Mouse (Mus musculus): ENCODE measurements around the gene Hivep1. TPM values are rescaled to one million over a fixed set of nuclear protein-coding genes. Genes with fewer than 3 reads are reported as not detected.

The Hivep1 gene
- polyA plus RNA-seq, 1 experiment from 2014 or later = 2.0 TPM

DNA sequence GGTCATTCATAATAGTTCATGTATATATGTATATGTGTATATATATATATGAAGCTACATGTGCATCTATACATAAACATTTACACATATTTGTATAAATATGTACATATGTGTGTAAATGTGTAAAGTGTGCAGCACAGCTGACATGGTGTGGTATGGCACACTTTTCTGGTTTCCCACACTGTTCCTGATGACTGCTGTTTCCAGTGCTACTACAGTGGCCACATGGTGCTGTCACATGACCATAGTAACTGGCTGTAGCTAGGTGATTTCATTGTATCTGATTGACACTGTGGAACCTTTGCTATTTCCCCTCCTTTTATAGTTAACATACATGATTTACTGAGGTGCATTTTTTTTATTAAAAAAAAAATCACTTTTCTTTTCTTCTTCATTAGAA lies 45.3 kb downstream of the Hivep1 start:
- Histone ChIP-seq H3K4me1 (replicated peaks) (peaks cover 50% of the 10 kb centered on the region), H3K9ac (no peak overlapping the region), H3K27me3 (no peaks in the 10 kb centered on the region), H3K4me2 (no peak overlapping the region), H3K9me3 (replicated peaks) (no peaks in the 10 kb centered on the region), H3K27ac (replicated peaks) (no peak overlapping the region), H3K4me3 (replicated peaks) (no peak overlapping the region), H3K36me3 (replicated peaks) (0 out of 2 replicates have a peak, but pooled peaks cover 3% of the 10 kb centered on the region)
- no peak for ATAC-seq (ENCODE audit: insufficient read depth)

DNA sequence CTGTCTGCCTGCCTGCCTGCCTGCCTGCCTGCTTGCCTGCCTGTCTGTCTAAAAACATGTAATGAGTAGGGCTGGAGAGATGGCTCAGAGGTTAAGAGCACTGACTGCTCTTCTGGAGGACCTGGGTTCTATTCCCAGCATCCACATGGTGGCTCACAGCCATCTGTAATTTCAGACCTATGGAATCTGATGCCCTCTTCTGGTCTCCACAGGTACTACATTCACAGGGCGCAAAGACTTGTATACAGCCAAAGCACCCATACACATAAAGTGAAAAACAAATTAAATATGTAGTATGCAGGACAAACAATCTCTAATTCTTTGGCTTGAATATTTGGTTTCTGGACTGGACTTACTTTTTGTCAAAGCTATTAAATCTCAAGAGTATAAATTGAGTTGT lies 46.7 kb downstream of the Hivep1 start:
- Histone ChIP-seq H3K27me3 (no peaks in the 10 kb centered on the region), H3K9ac (no peak overlapping the region), H3K4me1 (replicated peaks) (peaks cover 52% of the 10 kb centered on the region), H3K9me3 (replicated peaks) (no peaks in the 10 kb centered on the region), H3K27ac (replicated peaks) (no peak overlapping the region), H3K4me2 (no peak overlapping the region), H3K36me3 (replicated peaks) (0 out of 2 replicates have a peak, but pooled peaks cover 3% of the 10 kb centered on the region), H3K4me3 (replicated peaks) (no peak overlapping the region)
- 89% methylated on average over 1 of the region's 1 CpGs for WGBS (ENCODE audit: insufficient replicate concordance)
- ATAC-seq (ENCODE audit: insufficient read depth) = no peak

DNA sequence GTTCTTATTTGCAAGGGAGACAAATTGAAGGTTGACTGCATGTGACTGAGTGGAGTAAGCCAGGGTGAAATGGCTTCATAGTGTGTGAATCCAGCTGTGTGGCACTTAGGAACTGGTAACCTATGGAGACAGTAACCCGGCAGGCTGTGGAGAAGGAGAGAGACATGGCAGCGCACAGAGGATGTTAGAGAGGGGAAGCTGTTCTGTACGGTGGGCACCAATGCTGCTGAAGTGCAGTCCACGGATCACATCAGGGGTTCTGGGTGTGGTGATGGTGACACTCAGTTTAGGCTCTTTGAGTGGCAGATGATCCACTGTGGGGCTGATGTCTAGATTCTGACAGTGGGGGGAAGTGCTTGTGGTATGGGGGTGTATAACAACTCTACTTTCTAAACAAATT lies 47.7 kb downstream of the Hivep1 start:
- no peak overlapping the region for H3K27ac ChIP-seq (replicated peaks)

DNA sequence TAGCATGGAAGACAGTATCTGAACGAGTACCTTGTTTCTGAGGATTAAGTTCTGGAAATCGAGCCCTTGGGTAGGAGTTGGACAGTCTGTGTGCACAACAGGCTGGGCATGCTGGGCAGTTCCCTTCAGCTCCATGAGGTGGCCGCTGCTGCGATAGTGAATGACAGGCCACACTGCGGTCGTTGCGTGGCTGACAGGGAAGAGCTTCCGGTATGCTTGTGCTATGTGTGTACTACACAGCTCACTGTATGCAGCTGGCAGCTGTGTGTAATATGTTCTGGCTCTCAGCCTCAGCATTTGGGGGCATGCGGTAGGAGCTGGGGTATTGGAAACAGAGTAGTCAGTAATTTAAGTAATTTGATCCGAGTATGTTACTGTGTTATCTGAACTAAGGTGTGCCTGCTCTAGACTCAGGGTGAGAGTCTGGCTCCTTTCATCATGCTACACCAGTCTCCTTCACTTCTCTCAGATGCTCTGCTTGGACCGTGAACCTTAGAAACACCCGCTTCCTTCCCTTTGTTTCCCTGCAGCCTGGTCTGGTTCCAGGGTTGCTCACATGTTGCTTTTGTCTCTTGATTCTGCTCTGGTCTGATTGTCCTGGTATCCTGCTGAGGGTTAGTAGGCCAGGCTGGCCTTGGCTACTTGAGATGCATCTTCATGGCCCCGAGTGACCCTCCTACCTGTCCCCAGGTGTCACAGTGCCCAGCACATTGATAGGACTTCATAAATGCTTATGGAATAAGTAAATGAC lies 49.8 kb downstream of the Hivep1 start:
- Histone ChIP-seq H3K36me3 (replicated peaks) (0 out of 2 replicates have a peak, but pooled peaks cover 3% of the 10 kb centered on the region), H3K27me3 (no peaks in the 10 kb centered on the region), H3K9ac (no peak overlapping the region), H3K4me2 (peak overlapping the region; percentile 39; the same call in 1 of the 2 replicates), H3K4me3 (replicated peaks) (no peak overlapping the region), H3K27ac (replicated peaks) (no peak overlapping the region), H3K9me3 (replicated peaks) (no peaks in the 10 kb centered on the region), H3K4me1 (replicated peaks) (peaks cover 37% of the 10 kb centered on the region)
- 23% methylated on average over 13 of the region's 13 CpGs for WGBS (ENCODE audit: insufficient replicate concordance)
- ATAC-seq (ENCODE audit: insufficient read depth) = 0 out of 2 replicates have a peak, but pooled peaks have one; percentile 47

More for the DNA sequence above, 47.7 kb downstream of the Hivep1 start:
- H3K4me1 ChIP-seq (replicated peaks) = peaks cover 45% of the 10 kb centered on the region
- no peak for ATAC-seq (ENCODE audit: insufficient read depth)
- H3K36me3 ChIP-seq (replicated peaks) = 0 out of 2 replicates have a peak, but pooled peaks cover 3% of the 10 kb centered on the region
- 59% methylated on average over 4 of the region's 4 CpGs for WGBS (ENCODE audit: insufficient replicate concordance)
- no peaks in the 10 kb centered on the region for H3K9me3 ChIP-seq (replicated peaks)
- no peak overlapping the region for H3K4me3 ChIP-seq (replicated peaks)
- no peak overlapping the region for H3K9ac ChIP-seq
- H3K27me3 ChIP-seq = no peaks in the 10 kb centered on the region
- H3K4me2 ChIP-seq = no peak overlapping the region

DNA sequence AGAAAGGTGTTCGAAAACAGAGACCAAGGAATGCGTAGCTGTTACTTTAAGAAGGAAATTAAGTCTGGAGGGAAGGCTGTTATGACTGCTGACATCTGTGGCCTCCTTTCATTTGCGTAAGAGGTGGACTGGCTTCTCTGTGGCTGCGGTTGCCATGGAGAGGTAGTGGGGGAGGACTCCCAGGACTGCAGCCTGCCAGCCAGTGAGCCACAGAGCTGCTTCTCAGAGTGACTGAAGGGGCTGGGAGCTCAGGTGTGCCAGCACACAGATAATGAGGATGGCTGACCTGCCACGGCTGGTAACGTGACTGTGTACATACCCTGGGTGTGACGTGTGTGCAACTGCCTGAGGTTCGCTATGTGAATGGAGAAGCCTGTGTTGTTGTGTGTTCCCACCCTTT lies 51.2 kb downstream of the Hivep1 start:
- Histone ChIP-seq H3K36me3 (replicated peaks) (0 out of 2 replicates have a peak, but pooled peaks cover 3% of the 10 kb centered on the region), H3K27ac (replicated peaks) (no peak overlapping the region; the same call in 1 of the 2 replicates), H3K4me1 (replicated peaks) (peaks cover 34% of the 10 kb centered on the region), H3K9ac (no peak overlapping the region; the same call in 1 of the 2 replicates), H3K9me3 (replicated peaks) (no peaks in the 10 kb centered on the region), H3K4me3 (replicated peaks) (no peak overlapping the region), H3K4me2 (peak overlapping the region; percentile 54), H3K27me3 (no peaks in the 10 kb centered on the region)
- ATAC-seq (ENCODE audit: insufficient read depth) = peak; percentile 54; the same call in 1 of the 2 replicates
- 15% methylated on average over 8 of the region's 8 CpGs for WGBS (ENCODE audit: insufficient replicate concordance)

DNA sequence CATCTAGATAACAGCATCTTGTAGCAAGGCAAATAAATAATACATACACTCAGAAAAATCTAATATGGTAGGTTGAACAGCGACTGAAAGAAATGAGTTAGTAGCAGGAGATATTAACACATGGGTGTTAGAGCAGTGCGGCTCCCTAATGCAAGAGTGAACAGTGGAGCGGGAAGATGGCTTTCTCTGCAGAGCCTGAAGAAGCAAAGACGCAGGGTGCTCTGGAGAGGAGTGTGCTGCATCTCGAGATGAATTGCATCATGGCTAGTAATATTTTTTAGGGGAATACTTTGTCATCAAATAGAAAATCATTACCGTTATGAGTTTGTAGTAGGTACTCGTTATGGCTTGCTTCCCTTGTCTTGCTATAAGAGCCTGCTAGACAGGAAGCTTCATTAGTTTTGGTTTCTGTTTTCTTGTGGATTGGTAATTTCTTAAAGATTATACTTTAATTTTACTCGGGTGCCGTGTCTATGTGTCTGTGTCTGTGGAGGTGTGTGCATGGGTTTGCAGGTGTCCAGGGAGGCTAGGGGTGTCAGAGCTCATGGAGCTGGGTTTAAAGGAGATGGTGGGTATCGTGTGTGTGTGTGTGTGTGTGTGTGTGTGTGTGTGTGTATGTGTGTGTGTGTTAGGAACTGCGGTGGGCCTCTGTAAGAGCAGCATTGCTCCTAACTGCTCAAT lies 51.8 kb downstream of the Hivep1 start:
- H3K9me3 ChIP-seq (replicated peaks) = no peaks in the 10 kb centered on the region
- peaks cover 34% of the 10 kb centered on the region for H3K4me1 ChIP-seq (replicated peaks)
- no peak overlapping the region for H3K27ac ChIP-seq (replicated peaks)
- peak overlapping the region; percentile 54 for H3K4me2 ChIP-seq
- no peaks in the 10 kb centered on the region for H3K27me3 ChIP-seq
- ATAC-seq (ENCODE audit: insufficient read depth) = no peak
- no peaks in the 10 kb centered on the region for H3K36me3 ChIP-seq (replicated peaks)
- WGBS (ENCODE audit: insufficient replicate concordance) = 53% methylated on average over 11 of the region's 11 CpGs
- H3K9ac ChIP-seq = no peak overlapping the region
- 0 out of 2 replicates have a peak overlapping the region, but pooled peaks have one; percentile 10 for H3K4me3 ChIP-seq (replicated peaks)

DNA sequence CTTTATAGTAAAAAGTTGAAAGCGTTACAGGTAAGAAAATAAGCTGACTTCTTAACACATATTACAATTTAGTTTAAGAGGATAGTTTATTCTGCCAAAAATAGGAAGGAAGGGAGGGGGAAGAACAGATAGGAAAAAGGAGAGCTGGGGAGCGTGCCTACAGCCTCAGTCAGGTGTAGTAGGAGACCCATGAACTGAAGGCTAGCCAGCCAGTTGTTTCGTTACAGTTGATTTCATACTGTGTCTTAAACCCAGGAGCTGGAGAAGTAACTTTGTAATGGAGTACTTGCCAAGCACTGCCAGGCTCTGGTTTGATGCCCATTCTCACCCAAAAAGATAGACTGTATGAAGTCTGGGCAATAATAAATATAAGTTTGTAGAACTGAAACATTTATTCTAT lies 52.5 kb downstream of the Hivep1 start:
- WGBS (ENCODE audit: insufficient replicate concordance) = 61% methylated on average over 3 of the region's 3 CpGs
- no peak overlapping the region for H3K9ac ChIP-seq
- no peak overlapping the region for H3K4me2 ChIP-seq
- no peaks in the 10 kb centered on the region for H3K36me3 ChIP-seq (replicated peaks)
- H3K9me3 ChIP-seq (replicated peaks) = no peaks in the 10 kb centered on the region
- no peak overlapping the region for H3K4me3 ChIP-seq (replicated peaks)
- H3K4me1 ChIP-seq (replicated peaks) = peaks cover 34% of the 10 kb centered on the region
- H3K27ac ChIP-seq (replicated peaks) = no peak overlapping the region
- ATAC-seq (ENCODE audit: insufficient read depth) = no peak
- H3K27me3 ChIP-seq = no peaks in the 10 kb centered on the region

DNA sequence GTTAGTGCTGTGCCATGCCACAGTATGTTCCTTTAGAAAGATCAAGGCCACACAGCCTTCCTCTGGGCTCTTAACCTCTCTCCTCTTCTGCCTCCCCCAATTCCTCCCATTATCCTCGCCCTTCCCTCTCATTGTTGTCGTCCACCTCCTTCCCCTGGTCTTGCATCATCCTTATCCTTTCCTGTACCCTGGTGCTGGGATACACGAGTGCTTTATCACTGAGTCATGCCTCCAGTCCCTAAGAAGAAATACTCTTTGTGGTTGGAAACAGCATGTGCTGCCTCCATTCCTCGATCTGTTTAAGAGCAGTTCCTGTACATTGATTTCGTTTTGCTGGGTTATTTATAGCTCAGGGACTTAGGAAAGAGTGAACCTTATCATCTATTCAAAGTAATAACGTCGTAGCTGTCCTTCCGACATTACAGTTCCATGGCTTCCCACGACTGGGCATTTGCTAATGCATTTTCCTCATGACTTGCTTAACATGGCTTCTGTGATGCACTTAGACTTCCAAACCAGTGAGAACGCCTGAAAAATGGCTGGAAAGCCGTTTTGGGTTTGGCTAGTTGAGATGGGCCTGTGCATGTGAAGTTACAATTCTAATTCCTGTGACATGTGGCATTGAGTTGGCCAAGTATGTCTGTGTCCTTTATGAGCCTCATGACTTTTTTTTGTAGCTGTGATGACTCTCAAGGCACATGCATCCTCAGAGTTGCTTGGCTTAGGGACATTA lies 56.8 kb downstream of the Hivep1 start:
- Histone ChIP-seq H3K4me1 (replicated peaks) (peaks cover 5% of the 10 kb centered on the region; the same call in 1 of the 2 replicates), H3K27me3 (no peaks in the 10 kb centered on the region), H3K36me3 (replicated peaks) (no peaks in the 10 kb centered on the region), H3K27ac (replicated peaks) (no peak overlapping the region), H3K9me3 (replicated peaks) (no peaks in the 10 kb centered on the region), H3K4me2 (no peak overlapping the region), H3K4me3 (replicated peaks) (no peak overlapping the region), H3K9ac (no peak overlapping the region)
- no peak for ATAC-seq (ENCODE audit: insufficient read depth)
- 30% methylated on average over 11 of the region's 11 CpGs for WGBS (ENCODE audit: insufficient replicate concordance)

DNA sequence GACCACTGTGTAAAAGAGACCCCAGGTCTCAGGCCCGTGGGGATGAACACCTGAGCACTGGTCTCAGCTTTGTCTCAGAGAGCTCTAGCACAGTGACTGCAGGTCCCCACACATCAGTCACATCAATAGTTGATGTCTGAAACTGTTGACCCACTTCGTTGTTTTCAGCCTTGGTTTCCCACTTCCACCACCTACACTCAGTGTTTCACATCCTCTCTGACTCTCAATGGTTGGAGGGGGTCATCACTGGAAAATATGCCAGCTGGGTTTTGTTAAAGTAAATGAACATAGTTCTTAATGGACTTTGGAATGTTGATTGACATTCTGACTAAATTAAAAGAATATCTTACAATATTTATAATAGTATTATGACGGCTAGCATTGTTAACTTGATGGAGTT lies 58.6 kb downstream of the Hivep1 start:
- H3K9me3 ChIP-seq (replicated peaks) = no peaks in the 10 kb centered on the region
- H3K36me3 ChIP-seq (replicated peaks) = no peaks in the 10 kb centered on the region
- H3K4me2 ChIP-seq = no peak overlapping the region
- no peak overlapping the region for H3K4me3 ChIP-seq (replicated peaks)
- 69% methylated on average over 3 of the region's 3 CpGs for WGBS (ENCODE audit: insufficient replicate concordance)
- no peaks in the 10 kb centered on the region for H3K27me3 ChIP-seq
- H3K4me1 ChIP-seq (replicated peaks) = peaks cover 8% of the 10 kb centered on the region; the same call in 1 of the 2 replicates
- H3K9ac ChIP-seq = no peak overlapping the region
- no peak for ATAC-seq (ENCODE audit: insufficient read depth)
- no peak overlapping the region for H3K27ac ChIP-seq (replicated peaks)

DNA sequence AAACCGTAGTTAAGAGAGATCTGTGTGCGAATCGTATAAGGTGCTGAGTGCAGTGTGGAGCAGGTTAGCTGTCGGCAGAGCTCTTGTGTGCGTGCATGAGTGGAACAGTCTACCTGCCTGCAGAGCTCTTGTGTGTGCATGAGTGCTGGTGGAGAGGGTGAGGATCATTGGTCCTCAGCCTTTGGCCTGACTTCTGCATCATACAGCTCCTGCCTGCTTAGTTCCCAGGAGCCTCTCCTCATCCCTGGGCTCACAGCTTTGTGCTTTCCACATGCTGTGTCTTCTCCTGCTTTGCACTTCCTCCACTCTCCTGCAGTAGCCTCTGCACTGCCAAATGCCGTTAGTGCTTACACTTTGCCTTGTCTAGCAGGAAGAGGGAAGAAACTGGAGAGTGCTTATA lies 60.2 kb downstream of the Hivep1 start:
- H3K27ac ChIP-seq (replicated peaks) = no peak overlapping the region
- no peak overlapping the region for H3K9ac ChIP-seq
- WGBS (ENCODE audit: insufficient replicate concordance) = 68% methylated on average over 6 of the region's 6 CpGs
- peaks cover 8% of the 10 kb centered on the region; the same call in 1 of the 2 replicates for H3K4me1 ChIP-seq (replicated peaks)
- no peak overlapping the region for H3K4me2 ChIP-seq
- H3K4me3 ChIP-seq (replicated peaks) = no peak overlapping the region
- no peaks in the 10 kb centered on the region for H3K27me3 ChIP-seq
- no peak for ATAC-seq (ENCODE audit: insufficient read depth)
- H3K9me3 ChIP-seq (replicated peaks) = no peaks in the 10 kb centered on the region
- no peaks in the 10 kb centered on the region for H3K36me3 ChIP-seq (replicated peaks)

DNA sequence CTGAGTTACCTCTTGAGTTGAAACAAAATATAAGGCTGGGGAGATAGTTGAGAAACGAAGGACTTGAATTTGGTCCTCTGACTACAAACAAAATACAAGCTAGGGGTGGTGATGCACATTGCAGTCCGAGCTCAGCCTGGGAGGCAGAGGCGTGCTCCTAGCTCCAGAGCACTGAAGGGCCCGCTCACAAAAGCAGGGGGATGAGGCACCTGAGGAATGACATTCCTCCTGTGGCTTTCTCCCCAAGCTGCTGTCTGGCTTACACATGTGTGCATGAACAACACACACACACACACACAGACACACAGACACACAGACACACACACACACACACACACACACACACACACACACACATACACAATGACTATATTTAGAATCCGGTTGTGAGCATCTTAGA lies 60.9 kb downstream of the Hivep1 start:
- no peak for ATAC-seq (ENCODE audit: insufficient read depth)
- peaks cover 8% of the 10 kb centered on the region; the same call in 1 of the 2 replicates for H3K4me1 ChIP-seq (replicated peaks)
- no peak overlapping the region for H3K4me2 ChIP-seq
- no peak overlapping the region for H3K27ac ChIP-seq (replicated peaks)
- no peaks in the 10 kb centered on the region for H3K36me3 ChIP-seq (replicated peaks)
- H3K9me3 ChIP-seq (replicated peaks) = no peaks in the 10 kb centered on the region
- H3K27me3 ChIP-seq = no peaks in the 10 kb centered on the region
- no peak overlapping the region for H3K4me3 ChIP-seq (replicated peaks)
- 75% methylated on average over 5 of the region's 5 CpGs for WGBS (ENCODE audit: insufficient replicate concordance)
- H3K9ac ChIP-seq = no peak overlapping the region

Data from liver, embryonic 15.5 days (tissue).